Mouse (Mus musculus) heart, embryonic 13.5 days (tissue): ENCODE data around the gene Lgals2. TPM values are rescaled to one million over a fixed set of nuclear protein-coding genes. Genes with fewer than 3 reads are reported as not detected.
A peak's percentile ranks its signal among the peaks of the same experiment; 100 is the strongest.
"Not testable (repeated sequence)": the region's sequence is repeated elsewhere in the genome, so short reads cannot be mapped to it uniquely, and the experiment has no call there.

Experiments
- ATAC-seq: fragments of 200-750 bp; cut with Nextera tagmentation; 2 replicates; pipeline ENCODE4 v1.8.0; 2017; ENCODE audit warnings: moderate TSS enrichment; ENCODE audit not compliant: insufficient number of reproducible peaks, low FRiP score, low TSS enrichment; ENCODE audit errors: extremely low read depth
- H3K27ac ChIP-seq: fragments of 300-500 bp; sonication (generic); replicated peaks from 2 replicates; pipeline ENCODE4 v1.5.1; 2015; ENCODE audit warnings: moderate library complexity, mild to moderate bottlenecking, inconsistent platforms
- H3K27me3 ChIP-seq: fragments of 300-500 bp; sonication (generic); replicated peaks from 2 replicates; pipeline ENCODE4 v1.6.1; 2015; ENCODE audit warnings: mild to moderate bottlenecking, inconsistent platforms
- H3K36me3 ChIP-seq: fragments of 300-500 bp; sonication (generic); 2 replicates; pipeline ENCODE4 v1.6.1; 2015; ENCODE audit warnings: mild to moderate bottlenecking, inconsistent platforms
- H3K4me1 ChIP-seq: fragments of 300-500 bp; sonication (generic); 2 replicates; pipeline ENCODE4 v1.6.1; 2015; ENCODE audit warnings: inconsistent platforms
- H3K4me2 ChIP-seq: fragments of 300-500 bp; sonication (generic); 2 replicates; pipeline ENCODE4 v1.6.1; 2015; ENCODE audit warnings: inconsistent platforms, mild to moderate bottlenecking, moderate library complexity
- H3K4me3 ChIP-seq: fragments of 300-500 bp; sonication (generic); 2 replicates; pipeline ENCODE4 v1.5.1; 2015; ENCODE audit warnings: moderate library complexity, mild to moderate bottlenecking, inconsistent platforms
- H3K9ac ChIP-seq: fragments of 300-500 bp; sonication (generic); 2 replicates; pipeline ENCODE4 v1.6.1; 2015; ENCODE audit warnings: inconsistent platforms, mild to moderate bottlenecking, moderate library complexity
- H3K9me3 ChIP-seq: fragments of 300-500 bp; sonication (generic); 2 replicates; pipeline ENCODE4 v1.6.1; 2016; ENCODE audit warnings: inconsistent platforms
- WGBS: fragments of 180-500 bp; shearing (Covaris S2); methylation state at CpG from one replicate; pipeline ENCODE4 v1.1.7; 2015; ENCODE audit warnings: mixed read lengths; 5-methylcytosine and 5-hydroxymethylcytosine counted together
- polyA plus RNA-seq: library from polyadenylated mRNA; unstranded; fragments of >200 nt; fragmentation: Nextera tagmentation; extraction: Ambion mirVana; gene quantifications from 2 replicates; pipeline ENCODE4 v1.2.1, GENCODE M21; 2015

Lgals2 gene
- polyA plus RNA-seq, 1 experiment from 2014 or later = not detected

- H3K9me3 ChIP-seq = no peaks in the 10 kb centered on the region
- WGBS = 6% methylated on average over 13 of the region's 13 CpGs
- peak overlapping the region; percentile 37; the same call in 1 of the 2 replicates for H3K9ac ChIP-seq
- H3K4me2 ChIP-seq = peak overlapping the region; percentile 44
- peaks cover 36% of the 10 kb centered on the region for H3K36me3 ChIP-seq
- peak; percentile 61 for ATAC-seq
- no peak overlapping the region for H3K4me3 ChIP-seq
- H3K27ac ChIP-seq = no peak overlapping the region
- peaks cover 43% of the 10 kb centered on the region for H3K4me1 ChIP-seq
- no peaks in the 10 kb centered on the region for H3K27me3 ChIP-seq
These were observed 3.7 kb downstream of the Lgals2 start for GRCm38 (mm10) chr15:78851505-78852153.

GRCm38 (mm10) chr15:78850944-78851343 is 4.4 kb downstream of the Lgals2 start:
- Histone ChIP-seq H3K36me3 (peaks cover 41% of the 10 kb centered on the region), H3K4me2 (no peak overlapping the region), H3K9ac (0 out of 2 replicates have a peak overlapping the region, but pooled peaks have one; percentile 10), H3K27ac (0 out of 2 replicates have a peak overlapping the region, but pooled peaks have one; percentile 28), H3K9me3 (no peaks in the 10 kb centered on the region), H3K4me3 (no peak overlapping the region), H3K4me1 (peaks cover 49% of the 10 kb centered on the region), H3K27me3 (no peaks in the 10 kb centered on the region)
- WGBS = 38% methylated on average over 6 of the region's 6 CpGs
- ATAC-seq = no peak

GRCm38 (mm10) chr15:78850059-78850824 is 5.1 kb downstream of the Lgals2 start:
- 63% methylated on average over 15 of the region's 15 CpGs for WGBS
- H3K27me3 ChIP-seq = no peaks in the 10 kb centered on the region
- ATAC-seq = peak; percentile 7; the same call in 1 of the 2 replicates
- 0 out of 2 replicates have a peak overlapping the region, but pooled peaks have one; percentile 10 for H3K9ac ChIP-seq
- peaks cover 41% of the 10 kb centered on the region for H3K36me3 ChIP-seq
- no peaks in the 10 kb centered on the region for H3K9me3 ChIP-seq
- peaks cover 56% of the 10 kb centered on the region for H3K4me1 ChIP-seq
- no peak overlapping the region for H3K4me3 ChIP-seq
- no peak overlapping the region; the same call in 1 of the 2 replicates for H3K27ac ChIP-seq
- no peak overlapping the region for H3K4me2 ChIP-seq

GRCm38 (mm10) chr15:78849485-78849884 is 5.8 kb downstream of the Lgals2 start:
- no peak overlapping the region for H3K9ac ChIP-seq
- H3K9me3 ChIP-seq = no peaks in the 10 kb centered on the region
- no peak overlapping the region for H3K4me2 ChIP-seq
- peaks cover 41% of the 10 kb centered on the region for H3K36me3 ChIP-seq
- 84% methylated on average over 12 of the region's 12 CpGs for WGBS
- no peak for ATAC-seq
- peaks cover 64% of the 10 kb centered on the region for H3K4me1 ChIP-seq
- no peak overlapping the region; the same call in 1 of the 2 replicates for H3K27ac ChIP-seq
- H3K4me3 ChIP-seq = no peak overlapping the region
- H3K27me3 ChIP-seq = no peaks in the 10 kb centered on the region; the same call in 1 of the 2 replicates

- Histone ChIP-seq H3K4me2 (no peak overlapping the region), H3K27ac (no peak overlapping the region), H3K27me3 (peaks cover 4% of the 10 kb centered on the region; the same call in 1 of the 2 replicates), H3K4me3 (no peak overlapping the region), H3K36me3 (peaks cover 41% of the 10 kb centered on the region), H3K9ac (no peak overlapping the region), H3K9me3 (no peaks in the 10 kb centered on the region), H3K4me1 (peaks cover 74% of the 10 kb centered on the region)
- ATAC-seq = no peak
- WGBS = 32% methylated on average over 5 of the region's 5 CpGs
These were observed 6.9 kb downstream of the Lgals2 start for GRCm38 (mm10) chr15:78848467-78848866.

- H3K27me3 ChIP-seq, H3K4me2 ChIP-seq, H3K9me3 ChIP-seq, ATAC-seq, H3K4me3 ChIP-seq, H3K9ac ChIP-seq: not testable (repeated sequence)
- Histone ChIP-seq H3K27ac (0 out of 2 replicates have a peak overlapping the region, but pooled peaks have one; percentile 5), H3K4me1 (peaks cover 84% of the 10 kb centered on the region), H3K36me3 (peaks cover 41% of the 10 kb centered on the region)
- WGBS = 78% methylated on average over 7 of the region's 7 CpGs
These were observed 8.5 kb downstream of the Lgals2 start for GRCm38 (mm10) chr15:78846805-78847204.

- H3K4me3 ChIP-seq = no peak overlapping the region
- ATAC-seq = no peak
- 0 out of 2 replicates have a peak overlapping the region, but pooled peaks have one; percentile 96 for H3K27ac ChIP-seq
- H3K4me2 ChIP-seq = peak overlapping the region; percentile 86
- peak overlapping the region; percentile 75 for H3K9ac ChIP-seq
- H3K36me3 ChIP-seq = peaks cover 41% of the 10 kb centered on the region
- peaks cover 84% of the 10 kb centered on the region for H3K4me1 ChIP-seq
- peaks cover 9% of the 10 kb centered on the region; the same call in 1 of the 2 replicates for H3K27me3 ChIP-seq
- H3K9me3 ChIP-seq = no peaks in the 10 kb centered on the region
- 76% methylated on average over 8 of the region's 8 CpGs for WGBS
These were observed 9.0 kb downstream of the Lgals2 start for GRCm38 (mm10) chr15:78846352-78846751.

GRCm38 (mm10) chr15:78845867-78846266 is 9.5 kb downstream of the Lgals2 start:
- ATAC-seq = no peak
- 70% methylated on average over 8 of the region's 8 CpGs for WGBS
- H3K27me3 ChIP-seq = peaks cover 14% of the 10 kb centered on the region; the same call in 1 of the 2 replicates
- H3K4me2 ChIP-seq = peak overlapping the region; percentile 86
- H3K4me1 ChIP-seq = peaks cover 83% of the 10 kb centered on the region
- no peaks in the 10 kb centered on the region for H3K9me3 ChIP-seq
- peak overlapping the region; percentile 75 for H3K9ac ChIP-seq
- H3K27ac ChIP-seq = peak overlapping the region; percentile 96
- peaks cover 41% of the 10 kb centered on the region for H3K36me3 ChIP-seq
- H3K4me3 ChIP-seq = peak overlapping the region; percentile 81

GRCm38 (mm10) chr15:78845321-78845720 is 10.0 kb downstream of the Lgals2 start:
- no peak for ATAC-seq
- Histone ChIP-seq H3K9me3 (no peaks in the 10 kb centered on the region), H3K36me3 (peaks cover 38% of the 10 kb centered on the region), H3K27me3 (peaks cover 20% of the 10 kb centered on the region; the same call in 1 of the 2 replicates), H3K9ac (peak overlapping the region; percentile 75), H3K4me2 (peak overlapping the region; percentile 86), H3K4me3 (peak overlapping the region; percentile 81), H3K4me1 (peaks cover 83% of the 10 kb centered on the region), H3K27ac (peak overlapping the region; percentile 96)
- 25% methylated on average over 11 of the region's 11 CpGs for WGBS

GRCm38 (mm10) chr15:78844791-78845190 is 10.5 kb downstream of the Lgals2 start:
- peaks cover 32% of the 10 kb centered on the region for H3K36me3 ChIP-seq
- peak overlapping the region; percentile 86 for H3K4me2 ChIP-seq
- H3K9ac ChIP-seq = peak overlapping the region; percentile 94
- ATAC-seq = no peak
- no peaks in the 10 kb centered on the region for H3K9me3 ChIP-seq
- 20% methylated on average over 9 of the region's 9 CpGs for WGBS
- peak overlapping the region; percentile 96 for H3K27ac ChIP-seq
- H3K4me1 ChIP-seq = peaks cover 83% of the 10 kb centered on the region
- peaks cover 21% of the 10 kb centered on the region; the same call in 1 of the 2 replicates for H3K27me3 ChIP-seq
- peak overlapping the region; percentile 81 for H3K4me3 ChIP-seq
